Mouse (Mus musculus): ENCODE measurements at regions not wholly inside any gene's neighbourhood (a gene's known extent, or its start where the extent isn't known, plus 50 kb on each side); places are given as distances from the start of the nearest gene placed in this dataset.

DNA sequence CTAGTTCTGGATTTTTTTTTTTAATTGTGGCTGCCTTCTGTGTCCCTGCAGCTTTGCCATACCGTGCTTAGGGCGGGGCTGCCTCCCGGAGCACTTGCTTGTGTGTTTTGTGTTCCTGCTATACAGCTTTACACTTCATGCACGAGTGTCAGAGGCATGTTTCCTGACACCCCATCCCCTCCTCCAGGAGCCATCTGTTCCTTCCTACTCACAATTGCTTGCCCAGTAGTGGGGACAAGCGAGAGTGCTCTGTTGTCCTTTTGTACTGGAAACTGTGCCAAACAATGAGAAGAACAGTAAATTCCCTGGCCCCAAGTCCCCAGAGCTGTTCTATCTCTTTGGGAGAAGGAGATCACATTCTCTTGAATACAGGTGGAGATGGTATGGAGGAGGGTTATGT, 53.5 kb downstream of the Csf2 start:
- no peak for DNase-seq (ENCODE audit: low spot score)

GRCm38 (mm10) chr11:54194733-54195132, 54.7 kb downstream of the Csf2 start:
- no peak for DNase-seq (ENCODE audit: low spot score)

- DNase-seq (ENCODE audit: low spot score), result no peak
Observed at GRCm38 (mm10) chr11:54192275-54192674, 57.2 kb downstream of the Csf2 start.

DNA sequence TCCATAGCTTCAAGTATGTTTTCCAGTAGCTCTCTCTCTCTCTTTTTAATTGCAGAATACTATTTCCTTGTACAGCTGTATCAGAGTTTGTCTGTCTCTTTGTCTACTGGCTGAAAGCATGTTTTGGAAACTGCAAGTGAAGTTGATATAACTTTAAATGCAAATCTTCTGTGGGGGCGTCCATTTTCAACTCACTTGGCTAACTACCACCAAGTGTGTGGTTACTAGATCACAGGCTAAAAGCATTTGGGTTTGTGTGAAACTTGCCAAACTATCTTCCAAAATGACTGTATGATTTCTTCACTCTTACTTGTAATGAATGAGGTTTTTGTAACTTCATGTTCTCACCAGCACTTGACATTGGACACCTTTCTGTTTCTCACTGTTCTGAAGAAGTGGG, 61.6 kb downstream of the Csf2 start:
- DNase-seq (ENCODE audit: low spot score), result no peak

DNA sequence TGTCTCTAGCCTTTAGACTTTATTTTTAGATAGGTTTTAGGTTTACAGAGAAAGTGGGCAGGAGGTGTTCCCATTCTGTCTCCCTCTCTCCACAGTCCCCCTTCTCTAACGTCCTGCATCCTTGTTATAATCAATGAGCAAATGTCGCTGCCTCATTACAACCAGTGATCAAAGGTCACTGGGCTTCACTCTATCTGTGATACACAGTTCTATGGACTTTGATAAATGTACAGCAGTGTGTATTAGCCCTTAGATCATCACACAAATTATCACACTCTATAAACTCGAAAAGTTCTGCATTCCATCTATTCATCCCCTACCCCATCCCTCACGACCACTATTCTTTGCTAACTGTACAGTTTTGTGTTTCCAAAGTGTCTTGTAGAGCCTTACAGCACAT, 62.1 kb downstream of the Csf2 start:
- DNase-seq (ENCODE audit: low spot score), result no peak

- no peak for DNase-seq (ENCODE audit: low spot score)
Observed at GRCm38 (mm10) chr11:54185710-54186325, 63.6 kb downstream of the Csf2 start.

GRCm38 (mm10) chr11:54181696-54182323, 67.7 kb downstream of the Csf2 start:
- DNase-seq (ENCODE audit: low spot score), result peak; percentile 75

Measured in heart, adult 8-10 months (tissue).